Mouse (Mus musculus) ES-E14 (cell line): Measurements from ENCODE around the gene Tmem185b.

ENCODE experiments used
- HCFC1 ChIP-seq: IDR thresholded peaks from 2 replicates; pipeline ENCODE4 v1.6.1; 2012; ENCODE audit warnings: low read length, inconsistent platforms, borderline replicate concordance; ENCODE audit not compliant: insufficient read depth
- ZNF384 ChIP-seq: IDR thresholded peaks from 2 replicates; pipeline ENCODE4 v1.6.1; 2012; ENCODE audit warnings: low read depth, low read length, inconsistent platforms

GRCm38 (mm10) chr1:119519286-119519685 lies 6.7 kb upstream of the Tmem185b start:
- TF ChIP-seq ZNF384 (no peak), HCFC1 (no peak)
